Mouse (Mus musculus) urinary bladder, adult 18-20 months (tissue): ENCODE measurements at regions not wholly inside any gene's neighbourhood (a gene's known extent, or its start where the extent isn't known, plus 50 kb on each side); places are given as distances from the start of the nearest gene placed in this dataset.

Experiments
- DNase-seq, 2 experiments: peaks; one replicate each; pipeline ENCODE4 v3.0.0; 2022; ENCODE audit warnings: low spot score in 2 of 2, mixed read lengths in 2 of 2

DNA sequence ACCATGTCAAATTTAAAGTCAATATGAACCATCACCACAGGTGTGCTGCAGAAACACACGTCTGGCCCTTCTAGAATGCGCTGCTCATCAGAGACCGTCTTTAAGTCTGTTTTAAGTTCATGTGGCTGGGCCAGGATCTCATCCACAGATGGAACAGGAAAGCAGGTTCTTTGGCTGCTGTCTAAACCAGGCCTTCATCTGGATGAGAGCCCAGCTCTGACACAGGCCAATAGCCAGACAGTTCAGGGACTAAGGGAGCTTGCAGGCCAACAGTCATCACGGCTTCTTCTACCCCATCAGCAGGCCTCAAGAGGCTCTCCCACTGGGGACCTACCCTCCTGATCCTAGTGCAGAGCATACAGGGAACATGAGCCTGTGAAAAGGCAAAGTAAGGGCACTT lies 185.4 kb upstream of the Eci2 start:
- DNase-seq = no peak

DNA sequence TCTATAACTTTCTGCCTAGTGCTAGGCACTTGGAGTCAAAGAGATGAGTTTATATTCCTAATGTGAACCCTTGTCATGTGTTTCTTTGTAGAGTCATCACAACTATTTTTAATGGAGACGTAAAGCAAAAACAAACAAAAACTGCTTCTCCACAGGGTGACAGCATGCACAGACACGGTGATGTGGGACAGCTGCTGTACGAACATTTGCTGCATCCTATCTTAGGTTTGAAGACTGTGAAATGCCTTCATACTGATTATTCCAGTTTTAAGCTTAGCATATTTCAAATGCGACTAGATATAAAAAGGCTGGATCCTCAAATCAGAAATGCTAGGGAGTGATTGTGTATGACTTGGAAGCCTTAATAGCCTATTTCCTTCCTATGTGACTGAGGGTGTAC lies 187.3 kb upstream of the Eci2 start:
- no peak for DNase-seq

DNA sequence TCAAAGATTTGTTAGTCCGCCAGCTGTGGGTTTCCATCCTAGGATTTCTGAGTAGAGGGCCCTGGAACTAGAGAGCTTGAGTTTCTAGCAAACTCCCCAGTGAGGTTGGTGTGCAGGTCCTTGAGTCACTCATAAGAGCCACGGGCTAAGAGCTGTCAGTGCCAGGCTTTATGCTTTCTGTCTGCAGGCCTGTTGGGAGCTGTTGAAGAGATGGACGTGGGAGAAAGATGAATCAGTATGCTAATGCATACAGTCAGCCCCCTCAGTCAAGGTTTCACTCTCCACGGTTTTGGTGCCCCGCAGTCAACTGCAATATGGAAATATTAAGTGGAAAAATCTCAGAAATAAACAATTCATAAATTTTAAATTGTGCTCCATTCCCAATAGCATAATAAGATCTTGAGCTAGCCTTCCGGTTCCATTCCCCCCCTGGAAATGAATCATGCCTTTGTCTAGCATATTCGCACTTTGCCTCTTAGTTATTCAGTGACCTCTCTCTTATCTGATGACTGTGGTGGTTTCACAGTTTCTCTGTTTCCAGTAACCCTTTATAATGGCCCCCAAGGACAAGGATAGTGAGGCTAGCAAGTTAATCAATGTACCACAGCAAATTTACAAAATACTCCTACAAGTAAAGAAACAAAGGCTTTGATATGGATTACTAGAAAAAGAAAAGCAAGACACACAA lies 199.4 kb upstream of the Eci2 start:
- DNase-seq = no peak

DNA sequence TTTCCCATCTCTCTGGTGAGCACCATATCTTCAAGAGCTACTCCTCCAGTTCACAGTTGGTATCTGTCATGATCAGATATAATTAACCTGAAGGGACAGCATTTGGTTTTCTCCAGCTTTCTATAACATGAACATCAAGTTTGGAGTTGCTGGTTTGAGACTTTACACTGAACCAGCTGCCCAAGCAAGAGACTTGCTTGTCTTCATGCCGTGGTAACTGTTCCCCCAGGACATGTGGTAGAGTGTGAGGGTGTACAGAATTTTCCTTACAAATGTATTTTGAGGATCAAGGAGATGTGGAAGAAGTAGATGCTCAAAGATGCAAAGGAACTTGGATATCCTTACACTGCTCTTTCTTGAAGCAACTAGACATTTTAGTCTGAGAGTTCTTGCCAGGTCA lies 200.0 kb upstream of the Eci2 start:
- DNase-seq = no peak

DNA sequence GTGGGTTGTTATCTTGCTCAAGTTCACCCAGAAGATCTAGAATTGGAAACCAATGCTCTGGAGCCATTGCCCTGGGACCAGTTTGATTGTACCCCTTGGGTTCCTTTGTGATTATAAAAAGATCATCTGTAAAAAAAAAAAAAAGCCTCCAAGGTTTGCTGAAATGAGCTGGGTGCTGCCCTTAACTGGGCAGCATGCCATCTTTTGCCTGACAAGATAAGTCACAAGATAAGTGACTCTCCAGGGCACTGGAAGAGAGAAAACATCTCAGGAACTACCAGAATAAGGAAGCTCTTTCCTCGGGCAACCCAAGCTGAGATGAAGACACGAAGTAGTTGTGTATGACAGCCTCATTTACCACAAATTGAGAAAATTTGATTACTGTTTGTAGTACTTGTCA lies 202.7 kb upstream of the Eci2 start:
- DNase-seq = no peak

DNA sequence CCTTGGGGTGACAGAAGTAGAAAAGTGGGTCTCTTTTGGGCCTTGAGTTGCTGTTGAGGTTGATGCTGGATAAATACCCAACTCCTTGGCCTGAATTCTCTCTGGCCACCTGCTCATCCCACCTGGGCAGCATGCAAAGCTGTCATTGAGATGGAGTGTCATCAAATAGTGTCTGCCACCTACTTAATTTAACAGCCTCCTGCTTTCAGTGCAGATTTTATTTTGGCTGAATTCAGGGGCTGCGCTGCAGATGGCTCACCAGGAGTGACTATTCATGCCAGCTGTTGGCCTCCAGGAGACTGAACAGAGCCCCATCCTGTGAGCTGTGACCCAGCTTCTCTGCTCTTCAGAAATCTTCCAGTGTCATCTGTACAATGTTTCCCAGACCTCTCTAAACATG lies 206.7 kb upstream of the Eci2 start:
- no peak for DNase-seq

DNA sequence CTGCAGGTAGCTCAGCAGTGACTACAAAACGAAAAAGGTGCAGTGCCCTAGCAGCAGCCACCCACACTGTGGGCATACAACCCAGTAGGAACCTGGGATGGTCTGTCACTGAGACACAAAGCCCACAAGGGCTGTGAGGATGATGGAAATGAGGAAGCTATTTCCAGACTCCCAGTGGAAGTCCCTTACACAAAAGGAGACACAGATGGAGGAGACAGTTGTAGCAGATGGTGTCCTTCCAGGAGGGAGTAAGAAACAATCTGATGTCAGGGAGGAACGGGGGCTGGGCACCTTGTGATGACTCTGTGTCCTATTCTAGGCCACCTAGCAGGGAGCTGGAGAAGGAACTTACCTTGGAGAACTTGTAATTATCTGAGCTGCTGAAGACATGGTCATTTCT lies 214.5 kb upstream of the Eci2 start:
- no peak for DNase-seq

DNA sequence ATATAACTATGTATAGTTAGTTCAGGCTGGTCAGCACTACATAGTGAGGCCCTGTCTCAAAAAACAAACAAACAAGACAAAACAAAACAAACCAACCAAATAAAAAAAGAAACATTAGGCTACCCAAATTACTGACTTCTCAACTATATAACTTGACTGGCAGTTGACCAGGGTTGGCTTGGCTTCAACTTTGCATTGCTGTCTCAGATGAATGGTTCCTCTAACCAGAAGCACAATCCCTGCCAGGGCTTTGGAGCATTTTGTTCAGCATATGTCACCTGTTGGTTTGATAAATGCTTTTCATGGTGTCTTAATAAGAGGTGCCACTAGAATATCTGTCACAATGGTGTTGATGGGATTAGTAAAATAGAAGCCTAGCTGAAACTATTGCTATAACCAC lies 217.1 kb upstream of the Eci2 start:
- no peak for DNase-seq

DNA sequence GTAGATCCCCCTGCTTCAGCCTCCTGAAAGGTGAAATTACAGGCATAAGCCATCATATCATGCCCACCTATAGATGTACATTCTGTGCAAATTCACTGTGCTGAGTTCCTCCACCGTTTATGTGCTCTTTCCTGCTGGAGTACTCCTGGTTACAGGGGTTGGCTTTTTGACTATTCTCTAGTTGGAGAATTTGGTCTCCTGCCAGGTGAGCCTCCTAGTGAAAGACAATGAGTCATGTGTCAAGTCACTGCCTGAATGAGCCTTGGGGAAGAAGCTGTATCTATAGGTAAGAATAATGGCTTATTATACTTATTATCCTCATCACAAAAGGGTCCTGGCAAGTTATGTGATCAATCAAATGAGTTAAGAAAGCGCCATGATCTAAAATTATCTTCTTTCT lies 230.5 kb upstream of the Eci2 start:
- no peak for DNase-seq

DNA sequence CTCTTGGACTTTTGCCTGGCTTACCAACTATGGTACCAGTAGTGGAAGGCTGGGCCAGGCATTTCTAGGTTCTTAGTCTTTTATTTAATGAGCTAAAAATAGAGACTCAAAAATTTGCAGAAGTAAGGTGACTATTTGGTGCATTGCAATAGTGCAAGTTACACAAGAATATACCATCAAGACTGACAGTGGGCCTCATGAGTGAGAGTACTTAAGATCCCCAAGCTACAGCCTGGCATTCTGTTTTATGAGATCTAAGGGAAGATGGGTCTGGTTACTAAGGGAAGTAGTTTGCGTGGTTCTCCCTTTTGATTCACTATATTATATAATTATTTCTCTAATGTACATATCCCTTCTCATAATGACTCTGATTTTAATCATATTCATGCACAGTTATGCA lies 231.8 kb upstream of the Eci2 start:
- no peak for DNase-seq

DNA sequence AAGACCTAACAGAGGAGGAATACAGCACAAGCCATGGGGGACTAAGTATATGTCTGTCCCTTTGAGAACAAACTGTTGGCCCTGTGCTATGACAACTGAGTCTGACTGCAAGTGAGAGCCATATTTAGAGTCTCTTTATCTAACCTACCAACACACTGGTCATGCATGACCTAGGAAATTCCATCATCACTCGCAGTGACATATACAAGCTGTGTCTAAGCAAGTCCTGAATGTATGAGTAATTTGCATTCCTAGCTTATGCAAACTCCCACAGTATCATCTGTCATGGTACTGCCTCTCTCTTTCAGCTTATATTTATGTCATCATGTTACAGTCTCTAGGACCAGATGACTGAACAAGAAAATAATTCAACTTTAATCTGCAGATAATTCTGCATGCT lies 257.1 kb upstream of the Eci2 start:
- no peak for DNase-seq

DNA sequence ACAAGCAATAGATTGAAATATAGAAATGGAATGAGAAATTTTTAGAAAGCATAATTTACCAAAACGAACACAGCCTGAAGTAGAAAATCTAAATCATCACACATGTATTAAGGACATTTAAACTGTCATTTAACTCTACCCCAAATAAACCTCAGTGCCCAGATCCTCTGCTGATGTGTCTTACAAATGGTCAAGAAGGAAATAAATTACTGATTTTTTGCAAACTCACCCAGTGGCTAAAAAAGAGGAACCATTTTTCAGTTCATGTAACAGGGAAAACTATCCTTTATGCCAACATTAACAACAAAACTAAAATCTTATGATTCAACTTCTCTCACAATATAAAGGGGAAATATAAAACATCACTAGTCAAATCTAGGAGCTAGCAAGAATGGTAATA lies 275.2 kb upstream of the Eci2 start:
- DNase-seq = no peak

DNA sequence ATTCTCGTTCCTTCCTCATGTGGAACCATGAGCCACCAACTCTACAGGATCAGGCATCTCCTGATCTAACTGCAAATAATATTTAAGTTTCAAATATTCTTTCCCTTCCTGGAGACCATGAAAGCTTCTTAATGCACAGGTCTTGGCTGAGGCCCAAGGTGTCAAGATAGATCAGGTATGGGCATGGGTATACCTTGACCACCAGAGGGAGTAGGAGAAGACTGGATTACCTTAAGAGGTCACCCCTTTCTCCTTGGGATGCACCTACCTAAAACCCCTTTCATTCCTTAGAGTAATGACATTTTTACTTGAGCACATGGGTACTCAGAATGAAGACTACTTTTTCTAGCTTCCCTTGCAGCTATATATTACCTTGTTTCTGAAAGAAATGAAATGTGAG lies 289.9 kb upstream of the Eci2 start:
- DNase-seq = no peak

DNA sequence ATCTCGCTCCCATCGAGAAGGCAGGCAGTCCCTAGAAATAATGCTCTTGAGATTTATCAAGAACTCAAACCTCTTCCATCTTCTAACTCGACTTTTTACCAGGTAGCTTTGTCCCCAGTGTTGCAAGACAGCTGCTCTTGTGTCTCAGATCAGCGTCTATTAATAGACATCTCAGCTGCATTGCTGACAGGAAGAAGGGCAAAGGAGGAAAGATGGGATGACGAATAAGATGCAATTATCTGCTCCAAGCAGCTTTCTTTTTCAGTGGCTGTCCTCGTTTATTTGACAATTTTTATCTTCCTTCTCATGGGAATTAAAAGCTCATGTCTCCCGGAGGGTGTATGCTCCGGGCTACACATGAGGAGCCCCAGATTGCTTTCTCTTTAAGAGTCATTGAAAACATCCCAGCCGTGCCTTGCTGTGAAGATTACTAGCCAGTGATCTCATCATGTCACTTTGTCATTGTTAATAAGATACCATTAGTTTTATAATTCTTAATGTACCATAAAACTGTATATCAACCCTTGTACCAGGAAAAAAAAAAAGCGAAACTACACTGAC lies 299.9 kb upstream of the Eci2 start:
- DNase-seq = no peak

DNA sequence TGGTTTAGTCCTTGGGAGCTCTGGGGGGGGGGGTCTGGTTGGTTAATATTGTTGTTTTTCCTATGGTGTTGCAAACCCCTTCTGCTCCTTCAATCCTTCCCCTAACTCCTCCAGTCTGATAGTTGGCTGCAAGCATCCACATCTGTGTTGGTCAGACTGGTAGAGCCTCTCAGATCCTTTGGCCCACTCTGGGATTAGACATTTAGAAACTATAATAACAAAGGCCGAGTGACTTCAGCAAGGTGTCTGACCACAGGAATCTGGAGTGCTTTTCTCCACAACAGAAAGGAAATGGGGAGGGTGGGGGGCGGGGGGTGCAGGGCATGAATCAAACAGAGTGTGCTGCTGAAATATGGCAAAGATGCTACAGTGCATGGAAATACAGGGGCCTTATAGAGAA lies 301.4 kb upstream of the Eci2 start:
- DNase-seq = no peak

DNA sequence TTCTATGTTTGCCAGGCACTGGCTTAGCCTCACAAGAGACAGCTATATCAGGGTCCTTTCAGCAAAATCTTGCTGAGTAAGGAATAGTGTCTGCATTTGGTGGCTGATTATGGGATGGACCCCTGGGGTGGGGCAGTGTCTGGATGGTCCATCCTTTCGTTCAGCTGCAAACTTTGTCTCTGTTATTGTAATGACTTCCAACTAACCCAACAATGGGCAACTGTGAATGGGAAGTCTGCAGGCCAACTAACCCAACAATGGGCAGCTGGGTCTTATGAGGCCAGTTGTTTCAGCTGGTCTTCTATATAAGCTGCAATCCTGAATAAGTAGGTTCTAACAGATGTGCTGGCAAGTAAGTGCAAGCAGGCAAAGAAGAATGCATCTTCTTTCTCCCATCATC lies 304.0 kb upstream of the Eci2 start:
- DNase-seq = no peak

DNA sequence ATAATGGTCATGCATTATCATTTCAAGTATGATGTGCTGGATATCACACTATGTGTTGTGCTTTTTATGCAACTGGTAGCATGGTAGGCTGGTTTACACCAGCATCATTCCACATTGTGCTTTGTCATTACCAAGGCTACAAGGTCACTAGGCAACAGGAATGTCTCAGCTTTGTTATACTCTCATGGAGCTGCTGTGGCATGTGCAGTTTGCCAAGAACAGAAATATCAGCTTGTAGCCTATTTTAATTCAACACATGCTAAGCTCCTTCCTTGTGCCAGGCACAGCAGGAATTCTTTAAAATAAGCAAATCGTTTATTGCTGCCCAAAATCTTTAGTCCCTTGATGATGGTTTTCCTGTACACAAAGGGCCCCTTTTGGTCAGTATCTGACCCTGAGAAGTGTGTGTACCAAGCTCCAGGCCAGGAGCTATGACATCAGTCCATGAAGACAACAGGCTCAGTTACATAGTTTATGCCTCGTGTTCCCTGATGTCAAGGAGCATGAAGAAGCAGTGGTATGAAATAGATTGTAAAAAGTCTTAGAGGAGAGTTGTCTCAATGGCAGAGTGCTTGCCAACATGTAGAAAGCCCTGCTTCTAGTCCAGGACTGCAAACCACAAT lies 314.0 kb upstream of the Cdyl start:
- DNase-seq = no peak

DNA sequence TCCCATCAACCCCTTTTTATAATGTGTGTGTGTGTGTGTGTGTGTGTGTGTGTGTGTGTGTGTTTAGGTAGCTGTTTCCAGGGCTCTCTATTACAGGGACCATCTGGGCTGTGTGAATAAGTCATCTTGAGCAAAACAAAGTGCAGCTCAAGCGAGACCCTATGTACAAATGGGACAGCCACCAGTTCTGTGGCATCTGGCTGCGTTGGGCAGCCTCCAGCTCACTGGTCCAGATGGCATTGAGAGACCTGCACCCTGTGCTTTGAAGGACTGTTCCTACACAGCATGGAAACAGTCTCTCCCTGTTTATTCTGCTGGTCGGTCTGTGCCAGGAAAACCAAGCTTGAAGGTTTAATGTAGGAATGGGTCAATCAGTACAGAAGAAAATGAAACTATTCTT lies 311.4 kb upstream of the Cdyl start:
- DNase-seq = no peak

DNA sequence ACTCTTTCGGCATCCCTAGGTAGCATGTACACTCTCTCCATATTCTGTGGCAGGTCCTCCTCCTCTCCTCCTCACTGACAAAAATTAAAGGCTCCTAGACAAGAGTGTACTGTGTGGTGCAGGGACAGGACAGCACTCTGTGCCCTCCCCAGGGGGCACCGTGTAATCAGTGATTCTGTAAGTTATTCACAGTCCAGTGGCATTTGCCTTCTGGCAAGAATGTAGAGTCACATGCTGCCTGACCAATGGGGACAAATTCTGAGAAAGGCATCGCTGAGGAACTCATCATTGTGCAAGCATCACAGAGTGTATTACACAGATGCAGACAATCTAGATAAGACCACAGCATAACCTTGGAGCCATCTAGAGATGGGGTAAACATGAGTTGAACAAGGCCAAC lies 300.3 kb upstream of the Cdyl start:
- DNase-seq = no peak

DNA sequence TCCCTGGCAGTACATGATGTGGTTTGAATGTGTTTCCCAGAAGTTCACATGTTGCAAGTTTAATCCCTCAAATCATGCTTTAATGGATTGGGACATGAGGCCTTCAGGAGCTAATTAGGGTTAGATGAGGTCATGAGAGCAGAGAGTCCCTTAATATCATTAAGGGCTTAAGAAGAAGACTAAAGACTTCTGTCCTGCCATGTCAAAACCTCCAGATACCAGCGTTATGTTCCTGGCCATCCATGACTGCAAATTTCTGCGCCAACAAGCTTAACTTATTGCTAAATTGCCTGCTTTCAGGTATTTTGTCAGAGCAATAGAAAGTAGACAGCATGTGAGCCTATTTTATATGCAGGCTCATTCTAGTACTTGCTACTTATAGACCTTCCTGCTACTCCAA lies 282.1 kb upstream of the Cdyl start:
- no peak for DNase-seq

DNA sequence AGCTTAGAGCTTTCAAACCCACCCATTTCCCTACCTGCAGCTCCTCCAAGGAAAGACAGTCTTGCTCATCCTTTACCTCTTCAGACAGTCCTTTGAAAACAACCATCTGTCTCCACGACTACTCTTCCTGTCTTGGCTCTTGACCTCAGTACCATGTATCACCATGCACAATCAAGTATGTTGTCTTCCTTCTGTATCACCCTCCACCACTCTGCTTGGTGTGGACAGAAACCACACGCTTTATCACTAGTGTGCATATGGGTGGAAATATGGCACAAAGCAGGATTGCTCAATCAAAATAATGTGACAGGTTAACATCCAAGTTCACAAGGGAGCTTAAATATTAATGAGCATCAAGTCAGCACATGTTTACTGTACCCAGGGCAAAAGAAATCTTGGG lies 280.1 kb upstream of the Cdyl start:
- DNase-seq = no peak

DNA sequence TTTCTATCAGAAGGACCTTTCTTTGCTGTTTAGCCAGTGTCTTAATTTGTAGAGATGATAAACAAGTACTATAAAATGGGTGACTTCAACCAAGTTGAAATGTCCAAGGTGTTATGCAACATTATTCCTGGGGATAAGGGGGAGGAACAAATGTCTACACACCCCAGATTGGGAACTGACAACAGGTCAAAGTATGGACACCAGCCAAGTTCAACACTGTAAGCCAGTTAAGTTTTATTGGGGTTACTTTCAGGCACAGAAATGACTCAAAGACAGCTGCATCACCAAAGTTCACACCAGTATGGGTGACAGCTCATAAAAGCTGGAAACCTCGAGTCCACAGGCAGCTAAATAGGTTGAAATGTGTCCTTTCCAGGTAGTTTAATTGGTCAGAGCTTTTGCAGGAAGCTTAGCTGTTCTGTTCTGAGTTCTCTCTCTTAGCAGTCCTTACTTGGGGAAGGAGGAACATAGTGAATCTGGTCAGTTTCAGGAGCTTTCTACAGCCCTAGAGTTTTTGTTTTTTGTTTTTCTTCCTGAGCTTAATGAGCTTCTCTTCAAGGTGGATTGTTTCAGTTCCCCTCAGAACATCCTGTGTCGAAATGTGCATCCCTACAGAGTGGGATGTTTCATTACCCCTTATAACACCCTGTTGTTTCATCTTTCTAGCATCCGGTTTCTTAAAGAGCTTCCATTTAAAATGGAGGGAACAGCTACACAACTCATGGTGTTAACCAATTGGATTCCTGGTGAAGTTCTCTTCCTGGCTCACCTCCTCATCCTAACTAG lies 279.2 kb upstream of the Cdyl start:
- peak in 1 of 2 experiments; percentile 43 for DNase-seq

DNA sequence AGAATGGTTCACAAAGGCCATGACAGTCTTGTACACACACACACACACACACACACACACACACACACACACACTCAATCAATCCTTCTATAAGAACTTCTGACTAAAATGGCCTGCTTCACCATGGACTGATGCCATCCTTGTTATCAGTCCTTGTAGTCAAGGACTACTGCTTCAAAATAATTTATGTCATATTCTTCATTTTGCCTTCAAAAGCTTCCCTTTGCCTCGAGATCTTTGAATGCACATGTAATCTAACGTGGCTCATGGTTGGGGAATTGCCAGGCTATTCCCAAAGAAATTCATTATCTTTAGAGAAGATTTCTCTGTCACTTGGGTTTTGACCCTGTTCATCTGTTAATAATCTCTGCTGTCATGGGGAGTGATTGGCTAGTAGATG lies 278.0 kb upstream of the Cdyl start:
- no peak for DNase-seq
